Comparison of ENCODE assay signal across 10 mouse cellular contexts in the genomic region with DNA sequence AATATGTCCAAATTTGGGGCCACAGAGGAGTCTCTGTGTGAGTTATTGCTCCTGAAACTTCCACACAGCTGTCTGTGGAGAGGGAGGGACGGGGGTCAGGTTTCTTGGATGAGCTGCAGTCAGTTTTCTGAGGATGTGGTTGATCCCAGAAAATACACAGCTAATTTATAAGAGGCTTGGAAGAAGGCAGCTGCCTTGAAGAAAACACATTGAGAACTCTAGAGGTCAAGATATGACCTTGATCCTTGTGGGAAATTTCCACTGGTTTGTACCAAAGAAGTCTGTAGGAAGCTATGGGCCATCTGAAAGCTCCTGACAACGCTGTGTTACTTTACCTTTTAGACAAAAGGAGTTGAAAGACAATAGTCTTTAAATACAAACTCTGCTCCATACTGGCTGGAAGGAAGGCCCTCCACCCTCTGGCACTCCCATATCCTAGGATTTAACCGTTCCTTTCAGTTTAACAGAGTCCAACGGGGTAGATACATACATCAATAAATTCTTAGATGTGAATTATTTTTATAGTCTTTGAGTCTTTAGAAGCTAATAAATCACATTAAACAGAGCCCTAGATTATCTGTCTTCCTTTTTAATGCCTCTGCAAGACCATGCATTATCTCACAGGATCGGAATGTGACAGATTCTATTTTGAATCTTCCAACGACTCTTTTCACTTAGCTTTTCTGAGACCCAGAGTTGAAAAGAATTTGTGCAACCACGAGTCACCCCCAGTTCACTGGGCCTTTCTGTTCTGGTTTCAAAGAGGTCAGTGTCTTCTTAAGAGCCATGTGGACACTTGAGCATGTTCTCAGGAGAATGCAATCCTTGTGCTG. TPM values are rescaled to one million over a fixed set of nuclear protein-coding genes. Genes with fewer than 3 reads are reported as not detected.
A peak's percentile ranks its signal among the peaks of the same experiment; 100 is the strongest.
DNase-seq lines count a peak whose midpoint lies in the region; ATAC-seq lines count a peak whose summit lies in the region.
"Had no signal": no experiment of that assay in that cellular context is flagged by ENCODE, and none has a peak within 500 bp of the region (broad histone marks: within the 10 kb centered on the region; RNA-seq: fewer than 3 reads in every experiment).

No protein-coding gene starts in this region.

- H3K27ac ChIP-seq in midbrain, embryonic 11.5 days (ENCODE audit: low read depth, low read length) = no peak overlapping the region
- no peak overlapping the region for H3K27ac ChIP-seq in midbrain, embryonic 14.5 days (replicated peaks; ENCODE audit: low read depth, low read length)
- H3K27ac ChIP-seq in kidney, embryonic 15.5 days = peak overlapping the region; percentile 82
- H3K27ac ChIP-seq in stomach, embryonic 16.5 days (ENCODE audit: low read length) = peak overlapping the region; percentile 80
- no peak overlapping the region for H3K27ac ChIP-seq in hindbrain, embryonic 14.5 days

- H3K4me2 ChIP-seq in midbrain, embryonic 11.5 days = no peak overlapping the region
- H3K4me2 ChIP-seq in midbrain, embryonic 14.5 days (ENCODE audit: low read length) = no peak overlapping the region
- no peak overlapping the region for H3K4me2 ChIP-seq in kidney, embryonic 15.5 days
- no peak overlapping the region for H3K4me2 ChIP-seq in stomach, embryonic 16.5 days (ENCODE audit: low read depth, low read length)
- H3K4me2 ChIP-seq in hindbrain, embryonic 14.5 days (replicated peaks) = no peak overlapping the region

- H3K9me3 ChIP-seq in midbrain, embryonic 11.5 days (ENCODE audit: control insufficient read depth, low read length) = no peaks in the 10 kb centered on the region
- H3K9me3 ChIP-seq in midbrain, embryonic 14.5 days (ENCODE audit: control insufficient read depth, low read length) = no peaks in the 10 kb centered on the region
- H3K9me3 ChIP-seq in kidney, embryonic 15.5 days (replicated peaks) = no peaks in the 10 kb centered on the region
- H3K9me3 ChIP-seq in stomach, embryonic 16.5 days (replicated peaks; ENCODE audit: control insufficient read depth, low read length) = no peaks in the 10 kb centered on the region; the same call in 1 of the 2 replicates
- no peaks in the 10 kb centered on the region for H3K9me3 ChIP-seq in hindbrain, embryonic 14.5 days (ENCODE audit: control insufficient read depth, low read length)

- 59% methylated on average over 7 of the region's 7 CpGs for WGBS in midbrain, embryonic 11.5 days
- WGBS in midbrain, embryonic 14.5 days = 40% methylated on average over 7 of the region's 7 CpGs
- 30% methylated on average over 7 of the region's 7 CpGs for WGBS in kidney, embryonic 15.5 days
- 27% methylated on average over 7 of the region's 7 CpGs for WGBS in stomach, embryonic 16.5 days
- 46% methylated on average over 7 of the region's 7 CpGs for WGBS in hindbrain, embryonic 14.5 days

- no peaks in the 10 kb centered on the region for H3K36me3 ChIP-seq in midbrain, embryonic 11.5 days (ENCODE audit: control insufficient read depth, insufficient read depth, low read length)
- no peaks in the 10 kb centered on the region for H3K36me3 ChIP-seq in midbrain, embryonic 14.5 days (ENCODE audit: control insufficient read depth, insufficient read depth, low read length)
- no peaks in the 10 kb centered on the region for H3K36me3 ChIP-seq in kidney, embryonic 15.5 days
- no peaks in the 10 kb centered on the region for H3K36me3 ChIP-seq in stomach, embryonic 16.5 days (ENCODE audit: control insufficient read depth, insufficient read depth, low read length)
- no peaks in the 10 kb centered on the region for H3K36me3 ChIP-seq in hindbrain, embryonic 14.5 days (replicated peaks; ENCODE audit: control insufficient read depth, insufficient read depth)

- no peaks in the 10 kb centered on the region for H3K27me3 ChIP-seq in midbrain, embryonic 11.5 days (ENCODE audit: control insufficient read depth, insufficient read depth, low read length)
- no peaks in the 10 kb centered on the region for H3K27me3 ChIP-seq in midbrain, embryonic 14.5 days (ENCODE audit: control insufficient read depth, insufficient read depth, low read length)
- H3K27me3 ChIP-seq in kidney, embryonic 15.5 days = no peaks in the 10 kb centered on the region
- H3K27me3 ChIP-seq in stomach, embryonic 16.5 days (ENCODE audit: control insufficient read depth, insufficient read depth, low read length) = no peaks in the 10 kb centered on the region
- no peaks in the 10 kb centered on the region for H3K27me3 ChIP-seq in hindbrain, embryonic 14.5 days (ENCODE audit: control insufficient read depth, insufficient read depth, low read length)
- H3K27me3 ChIP-seq: megakaryocyte, embryonic 14.5 days had no signal

- H3K4me3 ChIP-seq in midbrain, embryonic 11.5 days (ENCODE audit: low read depth, low read length) = no peak overlapping the region
- no peak overlapping the region for H3K4me3 ChIP-seq in midbrain, embryonic 14.5 days (replicated peaks; ENCODE audit: low read depth, low read length)
- H3K4me3 ChIP-seq in kidney, embryonic 15.5 days (replicated peaks) = no peak overlapping the region
- H3K4me3 ChIP-seq in stomach, embryonic 16.5 days (replicated peaks; ENCODE audit: low read length) = no peak overlapping the region
- H3K4me3 ChIP-seq in hindbrain, embryonic 14.5 days (replicated peaks; ENCODE audit: low read length) = no peak overlapping the region
- H3K4me3 ChIP-seq: megakaryocyte, embryonic 14.5 days had no signal

- no peak overlapping the region for H3K9ac ChIP-seq in midbrain, embryonic 11.5 days (ENCODE audit: low read length)
- H3K9ac ChIP-seq in midbrain, embryonic 14.5 days (replicated peaks; ENCODE audit: low read length) = no peak overlapping the region
- no peak overlapping the region for H3K9ac ChIP-seq in kidney, embryonic 15.5 days
- no peak overlapping the region for H3K9ac ChIP-seq in stomach, embryonic 16.5 days (ENCODE audit: low read length)
- no peak overlapping the region for H3K9ac ChIP-seq in hindbrain, embryonic 14.5 days

- no peak for ATAC-seq in midbrain, embryonic 11.5 days (ENCODE audit: low FRiP score)
- no peak for ATAC-seq in midbrain, embryonic 14.5 days (ENCODE audit: low FRiP score, low TSS enrichment)
- ATAC-seq in kidney, embryonic 15.5 days (replicated peaks; ENCODE audit: low FRiP score) = peak; percentile 70
- ATAC-seq in stomach, embryonic 16.5 days (ENCODE audit: insufficient read depth, low FRiP score) = peak; percentile 73
- no peak for ATAC-seq in hindbrain, embryonic 14.5 days (ENCODE audit: low FRiP score)
- no peak for ATAC-seq in frontal cortex, adult (ENCODE audit: low TSS enrichment)

- H3K4me1 ChIP-seq in midbrain, embryonic 11.5 days (ENCODE audit: control insufficient read depth, insufficient read depth, low read length) = 0 out of 2 replicates have a peak, but pooled peaks cover 2% of the 10 kb centered on the region
- H3K4me1 ChIP-seq in midbrain, embryonic 14.5 days (ENCODE audit: control insufficient read depth, insufficient read depth, low read length) = no peaks in the 10 kb centered on the region
- peaks cover 8% of the 10 kb centered on the region; the same call in 1 of the 2 replicates for H3K4me1 ChIP-seq in kidney, embryonic 15.5 days
- H3K4me1 ChIP-seq in stomach, embryonic 16.5 days (ENCODE audit: control insufficient read depth, insufficient read depth, low read length) = no peaks in the 10 kb centered on the region
- H3K4me1 ChIP-seq in hindbrain, embryonic 14.5 days (replicated peaks; ENCODE audit: control insufficient read depth, insufficient read depth, low read length) = no peaks in the 10 kb centered on the region

- DNase-seq in embryo, embryonic 10.5 days (ENCODE audit: low spot score) = peak; percentile 42
- DNase-seq in embryo, embryonic 10 days (ENCODE audit: low spot score) = no peak
- peak; percentile 84 for DNase-seq in midbrain, embryonic 11.5 days (ENCODE audit: low spot score, missing footprints)
- DNase-seq in midbrain, embryonic 14.5 days = no peak
- no peak for DNase-seq in hindbrain, embryonic 14.5 days (ENCODE audit: low spot score)
- DNase-seq: adrenal gland, postnatal 14 days had no signal

RNA-seq across cellular contexts. Expression of gene Tbc1d23, which starts 20.5 kb away (rescaled TPM):
- polyA plus RNA-seq in midbrain, embryonic 11.5 days (2014; fragmentation: Nextera tagmentation; extraction: Ambion mirVana) = 23.8 and 24.7 TPM in 2 replicates
- polyA plus RNA-seq in midbrain, embryonic 14.5 days (2014; fragmentation: Nextera tagmentation; extraction: Ambion mirVana) = 47.4 and 52.4 TPM in 2 replicates
- 22.5 and 25.6 TPM in 2 replicates for polyA plus RNA-seq in kidney, embryonic 15.5 days (2015; fragmentation: Nextera tagmentation; extraction: Ambion mirVana)
- polyA plus RNA-seq in stomach, embryonic 16.5 days (2015; fragmentation: Nextera tagmentation; extraction: Ambion mirVana) = 27.8 and 27.9 TPM in 2 replicates
- 39.8 and 41.4 TPM in 2 replicates for polyA plus RNA-seq in hindbrain, embryonic 14.5 days (2014; fragmentation: Nextera tagmentation; extraction: Ambion mirVana)

RNA-seq across cellular contexts. Expression of gene Tmem30c, which starts 40.9 kb away (rescaled TPM):
- polyA plus RNA-seq in midbrain, embryonic 11.5 days (2014; fragmentation: Nextera tagmentation; extraction: Ambion mirVana) = 0.10 TPM in 1 of 2 replicates, not detected in the other
- polyA plus RNA-seq in midbrain, embryonic 14.5 days (2014; fragmentation: Nextera tagmentation; extraction: Ambion mirVana) = 0.18 and 0.35 TPM in 2 replicates
- polyA plus RNA-seq in kidney, embryonic 15.5 days (2015; fragmentation: Nextera tagmentation; extraction: Ambion mirVana) = 0.06 and 0.10 TPM in 2 replicates
- polyA plus RNA-seq in stomach, embryonic 16.5 days (2015; fragmentation: Nextera tagmentation; extraction: Ambion mirVana) = 0.08 TPM in 1 of 2 replicates, not detected in the other
- 0.17 and 0.43 TPM in 2 replicates for polyA plus RNA-seq in hindbrain, embryonic 14.5 days (2014; fragmentation: Nextera tagmentation; extraction: Ambion mirVana)

Comparison
In these comparisons a context has a peak if more than half of its experiments do, and no peak if none do; other contexts are left out.
1. DNase-seq: peak in embryo, embryonic 10.5 days (single experiment) and midbrain, embryonic 11.5 days (single experiment); none in embryo, embryonic 10 days (single experiment), midbrain, embryonic 14.5 days (single experiment) and hindbrain, embryonic 14.5 days (single experiment).
2. ATAC-seq: peak in kidney, embryonic 15.5 days (single experiment) and stomach, embryonic 16.5 days (single experiment); none in midbrain, embryonic 11.5 days (single experiment), midbrain, embryonic 14.5 days (single experiment), hindbrain, embryonic 14.5 days (single experiment) and frontal cortex, adult (single experiment).
3. H3K27ac ChIP-seq: peak in kidney, embryonic 15.5 days (single experiment) and stomach, embryonic 16.5 days (single experiment); none in midbrain, embryonic 11.5 days (single experiment), midbrain, embryonic 14.5 days (single experiment) and hindbrain, embryonic 14.5 days (single experiment).